ENCODE assay signal across 10 mouse cellular contexts in the genomic region with DNA sequence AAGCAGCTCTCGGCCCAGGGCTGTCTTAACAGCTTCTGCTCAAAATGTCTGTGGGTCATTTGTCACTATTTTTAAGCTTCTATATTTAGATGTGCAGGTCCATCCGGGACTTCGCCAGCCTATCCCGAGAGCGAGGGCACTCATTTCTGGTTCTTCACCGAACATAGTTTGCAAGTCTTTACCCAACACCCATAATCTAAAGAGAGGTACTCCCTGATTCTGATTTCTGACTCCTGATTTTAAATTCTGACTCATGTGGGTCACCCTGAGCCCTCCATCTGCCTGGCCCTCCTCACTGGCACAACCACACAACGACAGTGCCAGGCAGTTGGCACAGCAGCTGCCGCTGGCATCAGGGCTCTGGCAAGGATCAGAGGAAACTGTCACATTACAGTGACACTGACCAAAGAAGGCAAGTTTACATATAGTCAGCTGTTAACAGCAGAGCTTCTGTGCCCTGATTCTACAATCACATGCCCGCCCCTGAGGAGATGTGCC.
DNase-seq lines count a peak whose midpoint lies in the region; ATAC-seq and TF ChIP-seq lines count a peak whose summit lies in the region.
"Had no signal": no experiment of that assay in that cellular context is flagged by ENCODE, and none has a peak within 500 bp of the region (broad histone marks: within the 10 kb centered on the region; RNA-seq: fewer than 3 reads in every experiment).

No protein-coding gene starts in this region.

- no peak for ATAC-seq in kidney, postnatal 0 days (replicated peaks; ENCODE audit: low FRiP score, low read depth)

- no peak for TF ChIP-seq CTCF in kidney, postnatal 0 days (IDR thresholded peaks at IDR 0.05; ENCODE audit: low read depth)
- no peak for TF ChIP-seq CTCF in brain, embryonic 14.5 days (IDR thresholded peaks at IDR 0.05; ENCODE audit: borderline replicate concordance, extremely low read depth, insufficient read depth, insufficient read length)
- TF ChIP-seq CTCF in layer of hippocampus, adult 2 months (conservative IDR thresholded peaks at IDR 0.05), result no peak

- H3K36me3 ChIP-seq in kidney, postnatal 0 days (ENCODE audit: insufficient read depth, low read length), result 0 out of 2 replicates have a peak, but pooled peaks cover 11% of the 10 kb centered on the region
- H3K36me3 ChIP-seq in midbrain, embryonic 10.5 days, result peaks cover 9% of the 10 kb centered on the region

- WGBS in kidney, postnatal 0 days, result 84% methylated on average over 9 of the region's 9 CpGs
- 93% methylated on average over 9 of the region's 9 CpGs for WGBS in midbrain, embryonic 10.5 days

- H3K27me3 ChIP-seq in kidney, postnatal 0 days (ENCODE audit: insufficient read depth, low read length), result no peaks in the 10 kb centered on the region
- H3K27me3 ChIP-seq in midbrain, embryonic 10.5 days (ENCODE audit: low read depth, poor library complexity, severe bottlenecking), result 0 out of 2 replicates have a peak, but pooled peaks cover 10% of the 10 kb centered on the region
- H3K27me3 ChIP-seq: limb, embryonic 12.5 days; stomach, embryonic 15.5 days had no signal

- no peak overlapping the region for H3K9ac ChIP-seq in kidney, postnatal 0 days (ENCODE audit: low read depth, low read length)
- H3K9ac ChIP-seq: limb, embryonic 12.5 days; stomach, embryonic 15.5 days had no signal

- H3K4me2 ChIP-seq in kidney, postnatal 0 days (ENCODE audit: low read length), result no peak overlapping the region
- H3K4me2 ChIP-seq: limb, embryonic 12.5 days; stomach, embryonic 15.5 days had no signal

- H3K27ac ChIP-seq in kidney, postnatal 0 days, result 0 out of 2 replicates have a peak overlapping the region, but pooled peaks have one; percentile 19
- peak overlapping the region; percentile 91 for H3K27ac ChIP-seq in layer of hippocampus, adult 2 months
- H3K27ac ChIP-seq in midbrain, embryonic 10.5 days (replicated peaks), result no peak overlapping the region
- H3K27ac ChIP-seq: limb, embryonic 12.5 days; stomach, embryonic 15.5 days had no signal

- no peaks in the 10 kb centered on the region for H3K9me3 ChIP-seq in kidney, postnatal 0 days (replicated peaks; ENCODE audit: low read length)
- no peaks in the 10 kb centered on the region for H3K9me3 ChIP-seq in midbrain, embryonic 10.5 days (replicated peaks)
- H3K9me3 ChIP-seq: limb, embryonic 12.5 days; stomach, embryonic 15.5 days had no signal

- peaks cover 5% of the 10 kb centered on the region; the same call in 1 of the 2 replicates for H3K4me1 ChIP-seq in kidney, postnatal 0 days (replicated peaks; ENCODE audit: insufficient read depth, low read length)
- peaks cover 12% of the 10 kb centered on the region for H3K4me1 ChIP-seq in midbrain, embryonic 10.5 days

- H3K4me3 ChIP-seq in kidney, postnatal 0 days (replicated peaks; ENCODE audit: low read depth, low read length), result no peak overlapping the region
- H3K4me3 ChIP-seq in layer of hippocampus, adult 2 months, result no peak overlapping the region
- H3K4me3 ChIP-seq in midbrain, embryonic 10.5 days, result no peak overlapping the region
- H3K4me3 ChIP-seq: limb, embryonic 12.5 days; stomach, embryonic 15.5 days had no signal

- DNase-seq in kidney, postnatal 0 days (ENCODE audit: low spot score), result no peak
- no peak for DNase-seq in kidney, adult 9 months
- peak; percentile 79 for DNase-seq in brain, embryonic 14.5 days (ENCODE audit: low read depth)
- DNase-seq in gastrocnemius, postnatal 10 days, result peak; percentile 71
- peak; percentile 66 to 74 for DNase-seq in layer of hippocampus, adult 2 months (ENCODE audit: low spot score in 2 of 2)
- peak; percentile 40 for DNase-seq in right cerebral cortex, postnatal 25 days
- no peak for DNase-seq in thymus, postnatal 10 days (ENCODE audit: low spot score in 2 of 2)
- DNase-seq in midbrain, embryonic 10.5 days (ENCODE audit: low spot score), result no peak

- TF ChIP-seq POLR2A in brain, embryonic 14.5 days (IDR thresholded peaks at IDR 0.05; ENCODE audit: borderline replicate concordance, extremely low read depth, insufficient read depth, insufficient read length, poor library complexity, severe bottlenecking), result no peak

Comparison
In these comparisons a context has a peak if more than half of its experiments do, and no peak if none do; other contexts are left out.
1. DNase-seq: peak in brain, embryonic 14.5 days (single experiment), gastrocnemius, postnatal 10 days (single experiment), layer of hippocampus, adult 2 months (2 of 2) and right cerebral cortex, postnatal 25 days (single experiment); none in kidney, postnatal 0 days (single experiment), kidney, adult 9 months (single experiment), thymus, postnatal 10 days (0 of 2) and midbrain, embryonic 10.5 days (single experiment).